Mouse (Mus musculus) thymus, adult 2 months (tissue): Measurements from ENCODE around the gene Olfr30.
"Not testable (repeated sequence)": the region's sequence is repeated elsewhere in the genome, so short reads cannot be mapped to it uniquely, and the experiment has no call there.

Experiments used
- CTCF ChIP-seq: fragments of 200-500 bp; IDR thresholded peaks from 2 replicates; pipeline ENCODE4 v1.5.1; 2012; ENCODE audit warnings: mild to moderate bottlenecking, control low read depth, low read length, moderate library complexity, borderline replicate concordance; ENCODE audit not compliant: control insufficient read depth, poor library complexity, insufficient read depth; ENCODE audit errors: extremely low read depth
- POLR2A ChIP-seq: fragments of 200-500 bp; IDR thresholded peaks from 2 replicates; pipeline ENCODE4 v1.6.1; 2012; ENCODE audit warnings: mild to moderate bottlenecking, low read length, control low read depth, moderate library complexity; ENCODE audit not compliant: control insufficient read depth, poor library complexity, insufficient read depth; ENCODE audit errors: extremely low read depth

GRCm38 (mm10) chr11:58502472-58502871 lies 40.4 kb upstream of the Olfr30 start, which contains the start of gene Olfr331:
- not testable (repeated sequence) for TF ChIP-seq POLR2A, CTCF
